8 mouse cellular contexts compared by ENCODE assay signal in the genomic region with DNA sequence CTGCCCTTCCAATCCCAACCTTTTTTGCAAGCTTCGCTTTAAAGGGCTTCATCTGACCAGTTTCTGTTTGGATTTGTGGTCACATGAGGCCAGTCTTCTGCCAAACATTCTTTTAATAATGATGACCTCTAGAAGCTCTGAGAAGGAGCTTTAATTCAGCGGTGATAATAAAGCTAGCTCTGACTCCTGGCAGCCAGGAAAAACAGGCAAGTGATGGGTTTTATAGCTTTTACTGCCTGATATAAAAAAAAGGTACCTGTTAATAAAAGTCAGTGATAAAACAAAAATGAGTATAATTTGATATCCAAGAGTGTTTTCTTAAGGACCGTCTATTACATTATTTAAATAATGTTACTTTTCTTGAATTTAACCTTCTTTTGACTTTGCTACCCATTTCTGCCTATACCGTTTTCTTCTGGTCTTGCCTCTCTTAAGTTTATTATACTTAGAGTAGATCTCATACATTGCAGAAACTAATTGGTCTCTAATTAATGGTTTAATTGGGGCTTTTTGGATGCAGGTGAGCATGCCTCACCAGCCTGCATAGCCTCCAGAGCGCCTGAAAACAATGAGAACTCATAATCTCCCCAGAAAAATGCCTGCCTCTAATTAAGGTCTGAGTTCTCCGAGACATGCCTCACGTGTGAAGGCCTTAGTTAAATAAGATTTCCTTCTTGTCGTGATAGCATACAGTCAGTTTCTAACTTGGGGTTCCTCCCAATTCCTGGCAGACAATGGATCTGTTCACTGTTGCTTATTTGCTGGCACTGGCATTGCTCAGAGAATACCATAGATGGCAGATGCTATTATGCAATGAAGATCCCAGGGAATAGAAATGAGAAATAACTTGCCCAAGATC.
A peak's percentile ranks its signal among the peaks of the same experiment; 100 is the strongest.
DNase-seq lines count a peak whose midpoint lies in the region; ATAC-seq lines count a peak whose summit lies in the region.

No protein-coding gene starts in this region.

- no peak overlapping the region for H3K9ac ChIP-seq in intestine, embryonic 15.5 days
- H3K9ac ChIP-seq in intestine, embryonic 16.5 days (ENCODE audit: low read depth, low read length) = no peak overlapping the region
- H3K9ac ChIP-seq in midbrain, embryonic 15.5 days = no peak overlapping the region
- no peak overlapping the region for H3K9ac ChIP-seq in neural tube, embryonic 15.5 days (replicated peaks)

- 0 out of 2 replicates have a peak, but pooled peaks cover 5% of the 10 kb centered on the region for H3K4me1 ChIP-seq in intestine, embryonic 15.5 days (replicated peaks)
- peaks cover 5% of the 10 kb centered on the region for H3K4me1 ChIP-seq in intestine, embryonic 16.5 days (ENCODE audit: control insufficient read depth, insufficient read depth, low read length)
- peaks cover 15% of the 10 kb centered on the region for H3K4me1 ChIP-seq in midbrain, embryonic 15.5 days
- peaks cover 9% of the 10 kb centered on the region for H3K4me1 ChIP-seq in midbrain, embryonic 10.5 days
- peaks cover 19% of the 10 kb centered on the region for H3K4me1 ChIP-seq in neural tube, embryonic 15.5 days

- no peaks in the 10 kb centered on the region for H3K27me3 ChIP-seq in intestine, embryonic 15.5 days (replicated peaks)
- no peaks in the 10 kb centered on the region for H3K27me3 ChIP-seq in intestine, embryonic 16.5 days (replicated peaks; ENCODE audit: control insufficient read depth, insufficient read depth, low read length)
- H3K27me3 ChIP-seq in midbrain, embryonic 15.5 days (replicated peaks) = no peaks in the 10 kb centered on the region
- no peaks in the 10 kb centered on the region for H3K27me3 ChIP-seq in midbrain, embryonic 10.5 days (ENCODE audit: low read depth, poor library complexity, severe bottlenecking)
- no peaks in the 10 kb centered on the region for H3K27me3 ChIP-seq in neural tube, embryonic 15.5 days (replicated peaks)

- no peaks in the 10 kb centered on the region for H3K36me3 ChIP-seq in intestine, embryonic 15.5 days
- H3K36me3 ChIP-seq in intestine, embryonic 16.5 days (ENCODE audit: control insufficient read depth, insufficient read depth, low read length) = no peaks in the 10 kb centered on the region
- no peaks in the 10 kb centered on the region for H3K36me3 ChIP-seq in midbrain, embryonic 15.5 days (replicated peaks)
- H3K36me3 ChIP-seq in midbrain, embryonic 10.5 days = no peaks in the 10 kb centered on the region
- no peaks in the 10 kb centered on the region for H3K36me3 ChIP-seq in neural tube, embryonic 15.5 days

- ATAC-seq in cerebellum, adult (ENCODE audit: insufficient number of reproducible peaks, low FRiP score, low TSS enrichment) = peak; percentile 23; the same call in 1 of the 2 replicates
- ATAC-seq in intestine, embryonic 15.5 days = no peak
- no peak for ATAC-seq in intestine, embryonic 16.5 days
- ATAC-seq in midbrain, embryonic 15.5 days (replicated peaks) = no peak
- ATAC-seq in neural tube, embryonic 15.5 days (ENCODE audit: low FRiP score) = no peak

- H3K4me3 ChIP-seq in intestine, embryonic 15.5 days (replicated peaks) = no peak overlapping the region
- H3K4me3 ChIP-seq in intestine, embryonic 16.5 days (ENCODE audit: low read length) = no peak overlapping the region
- no peak overlapping the region for H3K4me3 ChIP-seq in midbrain, embryonic 15.5 days
- H3K4me3 ChIP-seq in midbrain, embryonic 10.5 days = no peak overlapping the region
- H3K4me3 ChIP-seq in neural tube, embryonic 15.5 days (replicated peaks) = no peak overlapping the region

- no peak for DNase-seq in cerebellum, adult 11 months
- DNase-seq in midbrain, embryonic 10.5 days (ENCODE audit: low spot score) = no peak
- DNase-seq in right cerebral cortex, adult 18-20 months = no peak

- 0 out of 2 replicates have a peak overlapping the region, but pooled peaks have one; percentile 15 for H3K4me2 ChIP-seq in intestine, embryonic 15.5 days (replicated peaks)
- no peak overlapping the region for H3K4me2 ChIP-seq in intestine, embryonic 16.5 days (ENCODE audit: low read depth, low read length)
- H3K4me2 ChIP-seq in midbrain, embryonic 15.5 days = no peak overlapping the region
- peak overlapping the region; percentile 11; the same call in 1 of the 2 replicates for H3K4me2 ChIP-seq in neural tube, embryonic 15.5 days

- 69% methylated on average over 8 of the region's 8 CpGs for WGBS in intestine, embryonic 15.5 days
- WGBS in intestine, embryonic 16.5 days = 65% methylated on average over 8 of the region's 8 CpGs
- WGBS in midbrain, embryonic 15.5 days = 61% methylated on average over 8 of the region's 8 CpGs
- WGBS in midbrain, embryonic 10.5 days = 78% methylated on average over 8 of the region's 8 CpGs
- 56% methylated on average over 8 of the region's 8 CpGs for WGBS in neural tube, embryonic 15.5 days

- H3K9me3 ChIP-seq in intestine, embryonic 15.5 days = no peaks in the 10 kb centered on the region
- H3K9me3 ChIP-seq in intestine, embryonic 16.5 days (ENCODE audit: control insufficient read depth, low read length) = no peaks in the 10 kb centered on the region
- H3K9me3 ChIP-seq in midbrain, embryonic 15.5 days = no peaks in the 10 kb centered on the region
- no peaks in the 10 kb centered on the region for H3K9me3 ChIP-seq in midbrain, embryonic 10.5 days (replicated peaks)
- H3K9me3 ChIP-seq in neural tube, embryonic 15.5 days (replicated peaks) = no peaks in the 10 kb centered on the region

- H3K27ac ChIP-seq in intestine, embryonic 15.5 days = no peak overlapping the region
- no peak overlapping the region; the same call in 1 of the 2 replicates for H3K27ac ChIP-seq in intestine, embryonic 16.5 days (ENCODE audit: low read length)
- H3K27ac ChIP-seq in midbrain, embryonic 15.5 days = peak overlapping the region; percentile 48; the same call in 1 of the 2 replicates
- no peak overlapping the region for H3K27ac ChIP-seq in midbrain, embryonic 10.5 days (replicated peaks)
- H3K27ac ChIP-seq in neural tube, embryonic 15.5 days (replicated peaks) = peak overlapping the region; percentile 45

Comparison
In these comparisons a context has a peak if more than half of its experiments do, and no peak if none do; other contexts are left out.
1. H3K27ac ChIP-seq: peak in midbrain, embryonic 15.5 days (single experiment) and neural tube, embryonic 15.5 days (single experiment); none in intestine, embryonic 15.5 days (single experiment), intestine, embryonic 16.5 days (single experiment) and midbrain, embryonic 10.5 days (single experiment).
2. H3K4me2 ChIP-seq: peak in intestine, embryonic 15.5 days (single experiment) and neural tube, embryonic 15.5 days (single experiment); none in intestine, embryonic 16.5 days (single experiment) and midbrain, embryonic 15.5 days (single experiment).